Mouse (Mus musculus): ENCODE measurements around the gene Slc25a1.

DNA sequence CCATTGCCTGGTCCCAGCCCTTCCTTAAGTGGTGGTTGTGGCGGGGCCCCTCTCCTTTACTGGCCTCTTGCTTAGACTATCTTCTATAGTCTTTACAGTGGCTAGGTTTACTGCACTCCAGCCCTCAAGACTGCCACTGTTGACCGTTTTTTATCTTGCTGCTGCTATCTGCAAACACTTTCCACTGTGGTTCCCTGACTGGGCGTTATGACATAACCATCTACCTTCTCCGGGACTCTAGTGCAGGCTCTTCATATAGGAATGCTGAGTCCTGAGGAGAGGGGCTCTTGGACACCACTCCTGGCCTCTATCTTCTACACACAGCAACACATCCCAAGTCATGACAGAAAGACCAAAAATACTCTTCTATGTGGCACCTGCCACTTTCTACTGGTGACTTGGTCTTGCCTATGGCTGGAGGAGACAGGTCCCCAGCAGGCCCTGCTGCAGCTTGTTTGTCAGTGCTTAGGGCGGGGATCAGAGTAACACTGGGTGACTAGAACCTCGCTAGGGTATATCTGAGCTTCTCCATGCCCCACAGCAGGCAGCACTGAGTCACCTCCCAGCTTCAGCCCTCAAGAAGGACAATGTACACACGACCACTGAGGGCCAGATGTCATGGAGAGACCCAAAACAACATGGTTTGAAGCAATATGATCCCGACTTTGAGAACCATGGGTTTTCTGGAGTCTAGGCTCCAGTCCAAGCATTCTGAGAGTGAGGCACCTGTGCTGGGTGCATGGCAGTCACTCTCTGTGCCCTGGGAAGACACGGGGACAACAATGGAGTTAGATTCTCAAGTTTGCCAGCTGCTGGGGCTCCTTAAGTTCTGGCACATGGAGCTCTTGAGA lies 5.8 kb upstream of the Slc25a1 start:
- TF ChIP-seq CTCF (IDR thresholded peaks at IDR 0.05; ENCODE audit: low read depth, low read length): no peak
- no peak for TF ChIP-seq POLR2A (IDR thresholded peaks at IDR 0.05; ENCODE audit: borderline replicate concordance, low read depth, low read length)

Measured in bone marrow macrophage, adult 2 months (primary cell).